Mouse (Mus musculus) midbrain, postnatal 0 days (tissue): ENCODE data around the gene Ell. TPM values are rescaled to one million over a fixed set of nuclear protein-coding genes. Genes with fewer than 3 reads are reported as not detected.

Experiments
- ATAC-seq: fragments of 200-750 bp; cut with Nextera tagmentation; 2 replicates; pipeline ENCODE4 v1.8.0; 2017; ENCODE audit warnings: moderate number of reproducible peaks, mild to moderate bottlenecking, moderate TSS enrichment, moderate library complexity; ENCODE audit not compliant: low FRiP score
- DNase-seq: peaks from one replicate; pipeline ENCODE4 v3.0.0-alpha.2; 2015; ENCODE audit warnings: low spot score
- H3K27ac ChIP-seq: fragments of 300-500 bp; sonication (generic); 2 replicates; pipeline ENCODE4 v1.5.1; 2014; ENCODE audit warnings: low read depth, mild to moderate bottlenecking, low read length, mixed read lengths
- H3K27me3 ChIP-seq: fragments of 300-500 bp; sonication (generic); 2 replicates; pipeline ENCODE4 v1.6.1; 2014; ENCODE audit warnings: low read length, control low read depth, mixed read lengths; ENCODE audit not compliant: insufficient read depth
- H3K36me3 ChIP-seq: fragments of 300-500 bp; sonication (generic); 2 replicates; pipeline ENCODE4 v1.6.1; 2014; ENCODE audit warnings: low read length, control low read depth, mixed read lengths; ENCODE audit not compliant: insufficient read depth
- H3K4me1 ChIP-seq: fragments of 300-500 bp; sonication (generic); 2 replicates; pipeline ENCODE4 v1.6.1; 2014; ENCODE audit warnings: mild to moderate bottlenecking, control low read depth, antibody characterized with exemption, low read length, mixed read lengths; ENCODE audit not compliant: insufficient read depth
- H3K4me2 ChIP-seq: fragments of 300-500 bp; sonication (generic); 2 replicates; pipeline ENCODE4 v1.6.1; 2014; ENCODE audit warnings: low read depth, mild to moderate bottlenecking, low read length, mixed read lengths; ENCODE audit not compliant: poor library complexity, severe bottlenecking
- H3K4me3 ChIP-seq: fragments of 300-500 bp; sonication (generic); 2 replicates; pipeline ENCODE4 v1.5.1; 2014; ENCODE audit warnings: low read depth, mild to moderate bottlenecking, low read length, moderate library complexity
- H3K9ac ChIP-seq: fragments of 300-500 bp; sonication (generic); replicated peaks from 2 replicates; pipeline ENCODE4 v1.6.1; 2014; ENCODE audit warnings: mild to moderate bottlenecking, low read length, moderate library complexity, mixed read lengths; ENCODE audit not compliant: poor library complexity, severe bottlenecking
- H3K9me3 ChIP-seq: fragments of 300-500 bp; sonication (generic); 2 replicates; pipeline ENCODE4 v1.6.1; 2016; ENCODE audit warnings: low read length, control low read depth
- CTCF ChIP-seq: IDR thresholded peaks from 2 replicates; pipeline ENCODE4 v1.5.1; 2016; ENCODE audit warnings: antibody characterized with exemption, mild to moderate bottlenecking
- WGBS: fragments of 180-500 bp; shearing (Covaris S2); extraction: QIAGEN DNeasy Blood & Tissue Kit; methylation state at CpG from one replicate; pipeline ENCODE4 v1.1.7; 2014; 5-methylcytosine and 5-hydroxymethylcytosine counted together
- polyA plus RNA-seq: library from polyadenylated mRNA; unstranded; fragments of >200 nt; fragmentation: Nextera tagmentation; extraction: Ambion mirVana; gene quantifications from 2 replicates; pipeline ENCODE4 v1.2.1, GENCODE M21; 2015
- total RNA-seq: library from RNA; depleted of rRNA; stranded (reverse); fragments of >200 nt; gene quantifications from 2 replicates; pipeline ENCODE4 v1.2.3, GENCODE M21; 2014

The Ell gene
- total and polyA plus RNA-seq, 2 experiments from 2014 or later = 13.2 to 14.1 TPM

DNA sequence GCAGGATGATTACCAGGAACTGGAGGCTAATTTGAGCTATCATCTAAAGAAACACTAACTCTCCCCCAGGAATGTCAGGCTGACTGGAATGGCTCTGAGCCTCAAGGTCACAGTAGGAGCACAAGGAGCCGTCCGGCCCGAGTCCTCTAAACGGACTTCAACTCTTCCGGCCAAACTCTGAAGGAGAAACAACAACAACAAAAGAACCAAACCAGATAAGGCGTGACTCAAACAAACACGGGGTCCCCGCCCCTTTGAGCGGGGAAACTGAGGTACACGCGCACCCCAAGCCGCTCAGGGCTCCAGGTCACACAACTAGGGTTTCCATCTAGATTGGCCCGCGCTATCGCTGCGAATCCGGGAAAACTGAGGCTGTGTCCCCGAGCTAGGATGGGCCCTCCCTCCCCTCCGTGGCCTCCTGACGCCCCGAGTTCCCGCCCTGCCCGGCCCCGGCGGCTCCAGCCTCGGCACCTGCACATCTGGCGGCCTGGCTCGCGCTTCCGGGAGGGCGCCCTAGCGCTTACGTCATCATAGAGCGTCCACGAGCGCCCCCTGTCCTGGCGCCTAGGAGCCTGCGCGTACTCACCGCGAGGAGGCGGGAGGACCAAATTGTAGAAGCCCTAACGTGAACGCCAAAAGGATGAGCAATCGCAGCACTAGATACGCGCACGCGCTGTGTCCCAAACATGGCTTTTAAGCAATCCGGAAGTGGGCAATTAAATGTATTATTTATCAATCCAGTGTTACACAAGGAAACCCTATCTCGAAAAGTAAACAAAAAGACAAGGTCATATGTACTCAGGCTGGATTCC is 16.5 kb upstream of the Ell start:
- DNase-seq (peak; percentile 99), ATAC-seq (peak; percentile 85)
- Histone ChIP-seq H3K4me1 (0 out of 2 replicates have a peak, but pooled peaks cover 3% of the 10 kb centered on the region), H3K27ac (peak overlapping the region; percentile 87), H3K36me3 (peaks cover 14% of the 10 kb centered on the region), H3K9ac (peak overlapping the region; percentile 83), H3K4me2 (peak overlapping the region; percentile 77), H3K4me3 (peak overlapping the region; percentile 73), H3K9me3 (no peaks in the 10 kb centered on the region), H3K27me3 (no peaks in the 10 kb centered on the region)
- peak; percentile 85 for TF ChIP-seq CTCF
- WGBS = under 1% methylated on average over 50 of the region's 51 CpGs

DNA sequence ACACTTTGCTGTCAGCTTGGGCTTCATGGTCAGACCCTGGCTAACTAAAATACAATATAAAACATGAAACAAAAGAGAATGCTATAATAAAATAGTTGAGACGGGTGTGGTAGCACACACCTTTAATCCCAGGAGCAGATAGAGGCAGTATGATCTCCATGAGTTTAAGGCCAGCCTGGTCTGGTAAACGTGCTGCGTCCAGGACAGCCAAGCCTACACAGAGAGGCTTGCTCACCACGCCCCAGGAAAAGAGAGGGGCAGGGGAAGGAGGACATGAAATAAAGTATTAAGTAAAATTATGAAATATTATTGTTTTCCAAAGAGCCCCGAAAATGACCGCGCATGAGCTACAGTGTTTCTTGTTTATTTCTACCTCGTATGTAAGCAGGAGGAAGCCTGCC is 12.1 kb upstream of the Ell start:
- H3K4me3 ChIP-seq = peak overlapping the region; percentile 70
- no peaks in the 10 kb centered on the region for H3K27me3 ChIP-seq
- H3K9ac ChIP-seq = peak overlapping the region; percentile 71
- under 1% methylated on average over 8 of the region's 8 CpGs for WGBS
- ATAC-seq = no peak
- peak overlapping the region; percentile 82 for H3K4me2 ChIP-seq
- peak overlapping the region; percentile 75 for H3K27ac ChIP-seq
- TF ChIP-seq CTCF = no peak
- peaks cover 6% of the 10 kb centered on the region; the same call in 1 of the 2 replicates for H3K4me1 ChIP-seq
- no peaks in the 10 kb centered on the region for H3K9me3 ChIP-seq
- peaks cover 18% of the 10 kb centered on the region for H3K36me3 ChIP-seq
- no peak for DNase-seq

DNA sequence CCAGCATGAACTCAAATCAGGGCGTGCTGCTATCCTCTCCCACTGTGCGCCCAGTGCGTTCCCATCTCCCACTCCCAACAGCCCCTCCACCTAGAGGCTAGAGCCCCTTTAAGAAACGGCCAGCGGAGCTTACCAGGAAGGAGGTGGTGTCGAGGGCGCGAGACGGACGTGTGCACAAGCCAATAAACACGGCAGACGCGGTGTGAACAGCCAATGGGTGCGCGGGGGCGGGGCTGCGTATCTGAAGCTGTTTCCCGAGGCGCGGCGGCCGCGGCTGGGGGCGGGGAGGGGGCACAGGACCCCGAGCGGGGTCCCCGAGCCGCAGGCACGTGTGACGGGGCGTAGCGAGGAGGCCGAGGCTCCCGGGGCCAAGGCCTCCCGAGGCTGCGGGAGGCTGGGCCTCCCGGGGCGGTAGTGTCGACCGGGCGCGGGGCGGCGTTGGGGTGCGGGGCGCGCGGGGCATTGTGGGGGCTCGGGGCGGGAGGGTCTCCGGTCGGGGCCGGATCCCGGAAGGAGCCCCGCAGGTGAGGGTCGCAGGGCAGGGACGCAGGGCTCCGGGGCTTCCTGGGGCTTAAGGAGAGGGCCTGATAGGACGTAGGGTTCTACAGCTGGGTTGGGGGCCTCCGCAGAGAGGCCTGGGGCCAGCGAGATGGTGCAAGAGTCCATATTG is 11.6 kb upstream of the Ell start, which contains the start of the genes Fkbp8 and Kxd1:
Gene Fkbp8, plus strand, starts transcription at position 213 of the 670 bp plus-strand sequence.
Gene Kxd1, minus strand, starts transcription at position 445 of the 670 bp plus-strand sequence.
- Histone ChIP-seq H3K27ac (peak within 1 kb of the TSS; percentile 75), H3K4me1 (peaks cover 6% of the 10 kb centered on the region; the same call in 1 of the 2 replicates), H3K27me3 (no peaks in the 10 kb centered on the region), H3K9me3 (no peaks in the 10 kb centered on the region), H3K4me3 (peak within 1 kb of the TSS; percentile 70), H3K4me2 (peak within 1 kb of the TSS; percentile 82), H3K9ac (peak within 1 kb of the TSS; percentile 71), H3K36me3 (peaks cover 23% of the 10 kb centered on the region)
- peak; percentile 55 for TF ChIP-seq CTCF
- peak; percentile 97 for DNase-seq
- peak; percentile 92 for ATAC-seq
- WGBS = 1% methylated on average over 44 of the region's 61 CpGs

DNA sequence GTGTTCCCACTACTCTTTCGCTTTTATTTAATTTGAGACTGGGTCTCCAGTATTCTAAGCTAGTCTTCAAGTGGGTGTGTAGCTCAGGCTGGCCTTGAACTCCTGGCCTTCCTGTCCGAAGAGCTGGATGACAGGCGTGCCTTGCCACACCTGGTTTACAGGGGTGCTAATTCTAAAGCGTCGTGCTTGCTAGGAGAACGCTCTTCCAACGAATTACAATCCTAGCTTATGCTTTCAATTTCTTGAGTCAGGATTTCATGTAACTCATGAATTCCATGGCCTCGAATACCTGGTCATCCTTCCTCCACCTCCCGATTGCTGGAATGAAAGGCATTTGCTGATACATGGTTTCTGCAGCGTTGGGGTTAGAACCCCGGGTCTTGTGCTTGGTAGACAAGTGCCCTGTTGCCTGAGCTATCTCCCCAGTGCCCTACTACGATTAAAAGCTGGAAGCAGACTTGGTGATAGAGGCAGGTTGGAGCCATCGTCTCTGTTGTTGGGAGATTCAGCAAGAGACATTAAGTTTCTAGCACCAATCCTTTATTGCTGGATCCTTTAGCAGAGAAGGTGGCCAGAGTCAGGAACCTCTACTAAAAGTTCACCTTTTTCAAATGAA is 11.0 kb upstream of the Ell start:
- H3K9me3 ChIP-seq = no peaks in the 10 kb centered on the region
- TF ChIP-seq CTCF = no peak
- peaks cover 26% of the 10 kb centered on the region for H3K36me3 ChIP-seq
- DNase-seq (no peak), ATAC-seq (no peak)
- H3K4me3 ChIP-seq = peak overlapping the region; percentile 70
- peak overlapping the region; percentile 75 for H3K27ac ChIP-seq
- H3K4me2 ChIP-seq = peak overlapping the region; percentile 82
- no peaks in the 10 kb centered on the region for H3K27me3 ChIP-seq
- peaks cover 6% of the 10 kb centered on the region; the same call in 1 of the 2 replicates for H3K4me1 ChIP-seq
- 35% methylated on average over 13 of the region's 13 CpGs for WGBS
- H3K9ac ChIP-seq = peak overlapping the region; percentile 71

DNA sequence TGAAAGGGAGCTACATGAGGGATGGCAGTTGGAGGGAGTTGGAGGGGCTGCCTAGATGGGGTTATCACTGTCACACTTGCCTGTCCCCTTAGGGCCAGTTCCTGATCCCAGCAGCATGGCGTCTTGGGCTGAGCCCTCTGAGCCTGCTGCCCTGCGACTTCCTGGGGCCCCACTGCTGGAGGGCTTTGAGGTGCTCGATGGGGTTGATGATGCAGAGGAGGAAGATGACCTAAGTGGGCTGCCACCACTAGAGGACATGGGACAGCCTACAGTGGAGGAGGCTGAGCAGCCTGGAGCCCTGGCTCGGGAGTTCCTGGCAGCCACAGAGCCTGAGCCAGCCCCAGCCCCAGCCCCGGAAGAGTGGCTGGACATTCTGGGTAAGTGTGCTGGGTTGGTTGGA is 10.0 kb upstream of the Ell start:
- DNase-seq (no peak), ATAC-seq (no peak)
- no peak for TF ChIP-seq CTCF
- Histone ChIP-seq H3K4me1 (peaks cover 3% of the 10 kb centered on the region; the same call in 1 of the 2 replicates), H3K27ac (no peak overlapping the region), H3K4me2 (no peak overlapping the region), H3K36me3 (peaks cover 32% of the 10 kb centered on the region), H3K27me3 (no peaks in the 10 kb centered on the region), H3K9ac (no peak overlapping the region), H3K9me3 (no peaks in the 10 kb centered on the region), H3K4me3 (no peak overlapping the region)
- WGBS = 77% methylated on average over 5 of the region's 5 CpGs
